Mouse (Mus musculus): ENCODE data around the gene Plekha6. TPM values are rescaled to one million over a fixed set of nuclear protein-coding genes. Genes with fewer than 3 reads are reported as not detected.

Gene Plekha6
- polyA plus RNA-seq, 2 experiments = 4.2 to 6.6 TPM

DNA sequence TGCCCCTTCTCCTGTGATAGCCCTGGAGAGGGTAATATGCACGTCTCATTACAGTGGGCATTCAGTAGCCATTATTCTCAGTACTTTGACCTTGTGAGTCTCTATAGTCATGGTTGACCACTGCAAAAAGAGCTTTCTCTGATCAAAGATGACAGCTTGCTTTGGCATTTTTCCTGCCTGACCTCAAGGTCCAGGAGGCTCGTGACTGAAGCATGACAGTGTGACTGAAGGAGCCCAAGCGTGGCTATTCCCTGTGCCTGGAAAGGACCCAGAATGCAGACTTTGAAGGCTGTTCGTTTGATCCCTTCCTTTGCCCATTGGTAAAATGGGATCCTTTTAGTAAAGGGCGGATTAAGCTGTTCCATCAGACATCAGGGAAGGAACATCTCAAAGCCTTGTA is 71.9 kb downstream of the Plekha6 start:
- H3K4me3 ChIP-seq (replicated peaks; ENCODE audit: low read length) = no peak overlapping the region
- no peaks in the 10 kb centered on the region for H3K36me3 ChIP-seq (ENCODE audit: control insufficient read depth, insufficient read depth, low read length)
- H3K9ac ChIP-seq (ENCODE audit: low read depth, low read length, severe bottlenecking) = no peak overlapping the region
- no peaks in the 10 kb centered on the region for H3K27me3 ChIP-seq (ENCODE audit: control insufficient read depth, insufficient read depth, low read length)
- DNase-seq (ENCODE audit: low spot score) = no peak
- no peak for ATAC-seq (ENCODE audit: low FRiP score, low read depth)
- no peak overlapping the region for H3K4me2 ChIP-seq (replicated peaks; ENCODE audit: low read depth, low read length, severe bottlenecking)
- TF ChIP-seq POLR2A (IDR thresholded peaks at IDR 0.05; ENCODE audit: borderline replicate concordance, extremely low read depth, insufficient read depth, insufficient read length) = no peak
- H3K9me3 ChIP-seq (ENCODE audit: control insufficient read depth, low read length) = no peaks in the 10 kb centered on the region
- H3K4me1 ChIP-seq (ENCODE audit: control insufficient read depth, insufficient read depth, low read length) = peaks cover 24% of the 10 kb centered on the region
- H3K27ac ChIP-seq (replicated peaks; ENCODE audit: low read depth, low read length) = no peak overlapping the region
- 80% methylated on average over 5 of the region's 5 CpGs for WGBS

DNA sequence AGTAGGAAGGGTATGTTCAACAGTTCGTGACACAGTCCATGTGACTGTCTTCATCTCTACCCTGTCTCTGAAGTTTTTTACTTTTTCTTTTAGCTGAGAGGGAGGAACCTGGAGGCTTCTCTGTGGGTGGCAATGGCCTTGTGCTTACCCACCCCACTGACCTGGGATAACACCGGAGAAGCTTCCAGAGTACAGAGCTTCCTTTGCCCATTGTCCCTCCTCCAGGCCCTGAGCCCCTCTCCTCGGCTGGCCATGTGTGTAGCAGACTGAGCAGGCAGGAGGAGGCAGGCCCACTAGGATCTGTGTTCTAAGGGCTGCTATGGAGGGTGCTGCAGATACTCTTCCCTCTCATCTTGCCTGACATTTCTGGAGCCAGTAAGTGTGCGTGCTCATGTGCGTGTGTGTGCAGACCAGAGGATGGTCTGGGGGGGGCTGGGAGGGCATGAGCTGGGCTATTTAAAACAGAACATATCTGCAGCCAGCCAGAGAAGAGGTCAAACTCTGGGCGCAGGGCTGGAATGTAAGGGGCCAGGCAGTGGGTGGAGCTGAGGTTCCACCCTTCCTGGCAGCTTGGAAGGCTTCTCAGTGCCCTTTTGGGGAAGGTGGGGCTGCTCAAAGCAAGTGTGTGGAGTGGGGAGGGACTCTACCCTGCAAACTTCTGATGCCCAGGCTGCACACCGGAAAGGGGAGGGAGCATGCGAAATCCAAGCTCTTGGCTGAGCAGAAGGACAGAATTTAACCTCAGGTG is 72.9 kb downstream of the Plekha6 start:
- no peak for TF ChIP-seq POLR2A (IDR thresholded peaks at IDR 0.05; ENCODE audit: borderline replicate concordance, extremely low read depth, insufficient read depth, insufficient read length)
- ATAC-seq (ENCODE audit: low FRiP score, low read depth) (peak; percentile 66), DNase-seq (ENCODE audit: low spot score) (peak; percentile 48)
- Histone ChIP-seq H3K27me3 (ENCODE audit: control insufficient read depth, insufficient read depth, low read length) (no peaks in the 10 kb centered on the region), H3K4me2 (replicated peaks; ENCODE audit: low read depth, low read length, severe bottlenecking) (0 out of 2 replicates have a peak overlapping the region, but pooled peaks have one; percentile 5), H3K9me3 (ENCODE audit: control insufficient read depth, low read length) (no peaks in the 10 kb centered on the region), H3K4me1 (ENCODE audit: control insufficient read depth, insufficient read depth, low read length) (peaks cover 30% of the 10 kb centered on the region), H3K9ac (ENCODE audit: low read depth, low read length, severe bottlenecking) (0 out of 2 replicates have a peak overlapping the region, but pooled peaks have one; percentile 0), H3K27ac (replicated peaks; ENCODE audit: low read depth, low read length) (peak overlapping the region; percentile 19), H3K4me3 (replicated peaks; ENCODE audit: low read length) (no peak overlapping the region), H3K36me3 (ENCODE audit: control insufficient read depth, insufficient read depth, low read length) (no peaks in the 10 kb centered on the region)
- 18% methylated on average over 8 of the region's 8 CpGs for WGBS

DNA sequence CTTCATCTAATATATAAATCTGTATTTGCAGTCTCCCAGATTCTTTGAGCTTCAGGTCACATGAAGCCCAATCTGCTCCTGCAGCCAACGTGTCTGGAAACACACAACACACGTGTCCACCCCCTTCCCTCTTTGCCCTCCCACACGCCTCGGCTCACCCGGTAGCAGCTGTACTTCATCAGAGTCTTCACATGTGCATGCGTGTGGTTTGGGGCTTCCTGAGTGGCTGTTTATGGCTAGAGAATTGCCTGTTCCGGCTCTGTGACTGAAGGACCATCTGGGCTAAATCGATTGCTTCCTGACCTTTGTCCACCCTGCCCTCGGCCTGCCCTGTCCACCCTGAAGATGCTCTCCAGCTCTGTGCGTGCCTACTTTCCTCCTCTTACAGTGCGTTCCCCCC is 73.7 kb downstream of the Plekha6 start:
- Histone ChIP-seq H3K36me3 (ENCODE audit: control insufficient read depth, insufficient read depth, low read length) (no peaks in the 10 kb centered on the region), H3K4me1 (ENCODE audit: control insufficient read depth, insufficient read depth, low read length) (peaks cover 30% of the 10 kb centered on the region), H3K9ac (ENCODE audit: low read depth, low read length, severe bottlenecking) (no peak overlapping the region), H3K9me3 (ENCODE audit: control insufficient read depth, low read length) (no peaks in the 10 kb centered on the region), H3K27me3 (ENCODE audit: control insufficient read depth, insufficient read depth, low read length) (no peaks in the 10 kb centered on the region), H3K4me3 (replicated peaks; ENCODE audit: low read length) (no peak overlapping the region), H3K4me2 (replicated peaks; ENCODE audit: low read depth, low read length, severe bottlenecking) (0 out of 2 replicates have a peak overlapping the region, but pooled peaks have one; percentile 16), H3K27ac (replicated peaks; ENCODE audit: low read depth, low read length) (no peak overlapping the region)
- 0 out of 2 replicates have a peak, but pooled peaks have one; percentile 32 for ATAC-seq (ENCODE audit: low FRiP score, low read depth)
- no peak for DNase-seq (ENCODE audit: low spot score)
- TF ChIP-seq POLR2A (IDR thresholded peaks at IDR 0.05; ENCODE audit: borderline replicate concordance, extremely low read depth, insufficient read depth, insufficient read length) = no peak
- 13% methylated on average over 11 of the region's 11 CpGs for WGBS

DNA sequence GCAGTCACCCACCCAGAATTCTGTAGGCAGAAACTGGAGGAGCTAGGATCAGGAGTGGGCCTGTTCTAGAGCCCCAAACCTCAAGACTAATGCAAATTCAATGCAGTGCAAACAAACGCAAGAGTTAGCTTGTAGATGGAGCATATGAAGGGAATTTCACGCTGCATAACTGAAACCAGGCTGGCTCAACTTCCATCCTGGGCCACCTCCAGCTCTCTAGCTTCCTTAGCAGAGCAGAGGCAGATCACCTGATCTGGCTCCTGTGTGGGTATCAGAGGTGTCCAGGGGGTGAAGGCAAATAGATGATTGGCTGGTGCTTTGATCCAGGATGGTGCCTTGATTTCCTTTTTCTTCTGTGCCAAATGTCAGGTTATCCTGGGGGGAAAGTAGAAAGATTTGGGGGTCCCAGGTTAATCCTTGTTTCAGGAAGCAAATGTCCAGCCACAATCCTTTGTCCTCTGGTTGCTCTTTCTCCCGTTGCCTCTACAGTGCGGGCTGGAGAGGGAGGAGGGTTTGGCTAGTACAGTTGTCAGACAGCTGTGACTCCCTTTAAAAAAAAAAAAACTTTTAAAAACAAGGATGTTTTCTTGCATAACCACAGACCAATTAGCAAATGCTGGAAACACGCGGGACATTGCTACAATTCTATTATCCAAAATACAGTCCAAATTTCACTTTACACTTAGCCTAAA is 75.3 kb downstream of the Plekha6 start:
- H3K9me3 ChIP-seq (ENCODE audit: control insufficient read depth, low read length) = no peaks in the 10 kb centered on the region
- no peak overlapping the region for H3K4me2 ChIP-seq (replicated peaks; ENCODE audit: low read depth, low read length, severe bottlenecking)
- DNase-seq (ENCODE audit: low spot score) (no peak), ATAC-seq (ENCODE audit: low FRiP score, low read depth) (no peak)
- H3K4me1 ChIP-seq (ENCODE audit: control insufficient read depth, insufficient read depth, low read length) = peaks cover 30% of the 10 kb centered on the region
- H3K27ac ChIP-seq (replicated peaks; ENCODE audit: low read depth, low read length) = no peak overlapping the region
- H3K36me3 ChIP-seq (ENCODE audit: control insufficient read depth, insufficient read depth, low read length) = no peaks in the 10 kb centered on the region
- H3K4me3 ChIP-seq (replicated peaks; ENCODE audit: low read length) = no peak overlapping the region
- WGBS = 61% methylated on average over 6 of the region's 6 CpGs
- no peak overlapping the region for H3K9ac ChIP-seq (ENCODE audit: low read depth, low read length, severe bottlenecking)
- H3K27me3 ChIP-seq (ENCODE audit: control insufficient read depth, insufficient read depth, low read length) = no peaks in the 10 kb centered on the region
- TF ChIP-seq POLR2A (IDR thresholded peaks at IDR 0.05; ENCODE audit: borderline replicate concordance, extremely low read depth, insufficient read depth, insufficient read length) = no peak

DNA sequence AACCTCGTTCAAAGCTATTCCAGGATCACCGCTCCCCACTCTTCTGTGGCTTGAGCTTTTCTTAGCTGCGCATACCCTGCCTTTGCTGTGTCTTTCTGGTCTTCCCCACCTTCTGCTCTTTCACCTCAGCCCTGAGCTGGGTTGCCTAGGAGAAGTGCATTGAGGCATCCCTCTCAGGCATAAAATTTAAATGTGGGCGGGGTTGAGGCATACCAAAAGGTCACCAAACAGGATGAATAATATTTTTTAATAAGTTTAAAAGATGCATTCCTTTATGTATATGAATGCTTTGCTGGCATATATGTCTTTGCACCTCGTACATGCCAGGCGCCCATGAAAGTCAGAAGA is 75.8 kb downstream of the Plekha6 start:
- H3K9ac ChIP-seq (ENCODE audit: low read depth, low read length, severe bottlenecking) = no peak overlapping the region
- no peaks in the 10 kb centered on the region for H3K9me3 ChIP-seq (ENCODE audit: control insufficient read depth, low read length)
- H3K4me3 ChIP-seq (replicated peaks; ENCODE audit: low read length) = no peak overlapping the region
- 81% methylated on average over 6 of the region's 6 CpGs for WGBS
- no peak for TF ChIP-seq POLR2A (IDR thresholded peaks at IDR 0.05; ENCODE audit: borderline replicate concordance, extremely low read depth, insufficient read depth, insufficient read length)
- peaks cover 30% of the 10 kb centered on the region for H3K4me1 ChIP-seq (ENCODE audit: control insufficient read depth, insufficient read depth, low read length)
- no peak overlapping the region for H3K27ac ChIP-seq (replicated peaks; ENCODE audit: low read depth, low read length)
- ATAC-seq (ENCODE audit: low FRiP score, low read depth) = no peak
- no peak for DNase-seq (ENCODE audit: low spot score)
- no peaks in the 10 kb centered on the region for H3K36me3 ChIP-seq (ENCODE audit: control insufficient read depth, insufficient read depth, low read length)
- no peak overlapping the region for H3K4me2 ChIP-seq (replicated peaks; ENCODE audit: low read depth, low read length, severe bottlenecking)
- no peaks in the 10 kb centered on the region for H3K27me3 ChIP-seq (ENCODE audit: control insufficient read depth, insufficient read depth, low read length)

Data from limb, embryonic 14.5 days (tissue).